Mouse (Mus musculus): Measurements from ENCODE around the gene E030018B13Rik.

E030018B13Rik gene

GRCm38 (mm10) chr7:63897655-63898054 lies 19.0 kb upstream of the E030018B13Rik start:
- no peak for DNase-seq (ENCODE audit: low read depth, low spot score)

- no peak for DNase-seq (ENCODE audit: low read depth, low spot score)
Observed at GRCm38 (mm10) chr7:63898201-63898600, 18.5 kb upstream of the E030018B13Rik start.

GRCm38 (mm10) chr7:63899925-63900324 lies 16.7 kb upstream of the E030018B13Rik start:
- DNase-seq (ENCODE audit: low read depth, low spot score) = no peak

- no peak for DNase-seq (ENCODE audit: low read depth, low spot score)
Observed at GRCm38 (mm10) chr7:63900411-63900810, 16.2 kb upstream of the E030018B13Rik start.

- DNase-seq (ENCODE audit: low read depth, low spot score) = no peak
Observed at GRCm38 (mm10) chr7:63901346-63901745, 15.3 kb upstream of the E030018B13Rik start.

- DNase-seq (ENCODE audit: low read depth, low spot score) = no peak
Observed at GRCm38 (mm10) chr7:63901942-63902341, 14.7 kb upstream of the E030018B13Rik start.

GRCm38 (mm10) chr7:63902604-63903210 lies 13.9 kb upstream of the E030018B13Rik start:
- DNase-seq (ENCODE audit: low read depth, low spot score) = no peak

GRCm38 (mm10) chr7:63903635-63904380 lies 12.8 kb upstream of the E030018B13Rik start:
- DNase-seq (ENCODE audit: low read depth, low spot score) = no peak

GRCm38 (mm10) chr7:63905190-63905589 lies 11.5 kb upstream of the E030018B13Rik start:
- DNase-seq (ENCODE audit: low read depth, low spot score) = no peak

GRCm38 (mm10) chr7:63905642-63906041 lies 11.0 kb upstream of the E030018B13Rik start:
- no peak for DNase-seq (ENCODE audit: low read depth, low spot score)

- no peak for DNase-seq (ENCODE audit: low read depth, low spot score)
Observed at GRCm38 (mm10) chr7:63907778-63908495, 8.7 kb upstream of the E030018B13Rik start.

- no peak for DNase-seq (ENCODE audit: low read depth, low spot score)
Observed at GRCm38 (mm10) chr7:63908496-63909285, 8.0 kb upstream of the E030018B13Rik start.

GRCm38 (mm10) chr7:63910225-63910624 lies 6.4 kb upstream of the E030018B13Rik start:
- DNase-seq (ENCODE audit: low read depth, low spot score) = no peak

GRCm38 (mm10) chr7:63910912-63911311 lies 5.7 kb upstream of the E030018B13Rik start:
- peak; percentile 49 for DNase-seq (ENCODE audit: low read depth, low spot score)

GRCm38 (mm10) chr7:63911383-63912233 lies 5.0 kb upstream of the E030018B13Rik start:
- no peak for DNase-seq (ENCODE audit: low read depth, low spot score)

GRCm38 (mm10) chr7:63912234-63912810 lies 4.3 kb upstream of the E030018B13Rik start:
- DNase-seq (ENCODE audit: low read depth, low spot score) = no peak

- DNase-seq (ENCODE audit: low read depth, low spot score) = no peak
Observed at GRCm38 (mm10) chr7:63912924-63913723, 3.5 kb upstream of the E030018B13Rik start.

GRCm38 (mm10) chr7:63913724-63914692 lies 2.6 kb upstream of the E030018B13Rik start:
- DNase-seq (ENCODE audit: low read depth, low spot score) = no peak
